Mouse (Mus musculus) C2C12 (cell line): Measurements from ENCODE around the gene Ccl17.

Source experiments
- CEBPB ChIP-seq: IDR thresholded peaks from one replicate; pipeline ENCODE4 v1.6.1; 2011; ENCODE audit warnings: low read depth, mild to moderate bottlenecking, control low read depth, moderate library complexity
- CTCF ChIP-seq: IDR thresholded peaks from one replicate; pipeline ENCODE4 v1.5.1; 2011; ENCODE audit not compliant: control insufficient read depth, insufficient read depth, insufficient read length
- FOSL1 ChIP-seq: IDR thresholded peaks from one replicate; pipeline ENCODE4 v1.8.0; 2011; ENCODE audit warnings: mild to moderate bottlenecking, low read length; ENCODE audit not compliant: poor library complexity, insufficient read depth, severe bottlenecking
- MAX ChIP-seq: IDR thresholded peaks from one replicate; pipeline ENCODE4 v1.6.1; 2011; ENCODE audit warnings: mild to moderate bottlenecking, control low read depth
- MYOG ChIP-seq: IDR thresholded peaks from one replicate; pipeline ENCODE4 v1.6.1; 2011; ENCODE audit not compliant: control insufficient read depth, insufficient read length; ENCODE audit errors: extremely low read depth

GRCm38 (mm10) chr8:94773048-94773447 is 37.2 kb upstream of the Ccl17 start:
- no peak for TF ChIP-seq CTCF
- TF ChIP-seq MYOG, result no peak
- no peak for TF ChIP-seq CEBPB
- no peak for TF ChIP-seq FOSL1
- TF ChIP-seq MAX, result no peak
